Mouse (Mus musculus): ENCODE results near the gene Olfr54. TPM values are rescaled to one million over a fixed set of nuclear protein-coding genes. Genes with fewer than 3 reads are reported as not detected.
"Not testable (repeated sequence)": the region's sequence is repeated elsewhere in the genome, so short reads cannot be mapped to it uniquely, and the experiment has no call there.

Olfr54 gene
- polyA plus RNA-seq, 1 experiment from 2014 or later, result not detected

- not testable (repeated sequence) for H3K9ac ChIP-seq; ATAC-seq (ENCODE audit: low read depth); H3K4me3 ChIP-seq (replicated peaks); H3K27me3 ChIP-seq; H3K4me2 ChIP-seq; H3K36me3 ChIP-seq; H3K4me1 ChIP-seq (replicated peaks); H3K27ac ChIP-seq; DNase-seq; H3K9me3 ChIP-seq (replicated peaks)
These were observed 20.1 kb downstream of the Olfr54 start for GRCm38 (mm10) chr11:51034141-51034540.

DNA sequence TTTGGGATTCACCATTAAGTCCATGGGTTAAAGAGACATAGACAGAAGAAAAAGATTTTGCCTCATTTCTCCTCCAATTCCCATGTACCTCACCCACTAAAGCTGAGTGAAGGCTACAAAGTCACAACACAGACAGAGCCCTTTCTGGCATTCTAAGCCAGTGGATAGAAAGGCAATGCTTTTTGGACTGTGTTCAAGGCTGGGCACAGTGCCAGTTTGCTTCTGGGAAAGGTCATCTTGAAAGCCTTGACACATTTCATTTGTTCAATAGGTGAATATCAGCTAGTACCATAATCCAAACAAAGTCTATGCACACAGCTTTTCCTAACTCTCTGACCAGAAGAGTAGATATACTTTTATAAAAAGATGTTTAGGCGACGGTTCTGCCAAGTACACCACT, 21.9 kb downstream of the Olfr54 start:
- H3K4me2 ChIP-seq, result no peak overlapping the region
- H3K9ac ChIP-seq, result no peak overlapping the region
- 0 out of 2 replicates have a peak, but pooled peaks cover 3% of the 10 kb centered on the region for H3K9me3 ChIP-seq (replicated peaks)
- H3K27me3 ChIP-seq, result no peaks in the 10 kb centered on the region
- H3K4me3 ChIP-seq (replicated peaks), result no peak overlapping the region
- H3K4me1 ChIP-seq (replicated peaks), result no peaks in the 10 kb centered on the region
- 79% methylated on average over 2 of the region's 2 CpGs for WGBS (ENCODE audit: insufficient replicate concordance)
- ATAC-seq (ENCODE audit: low read depth) (no peak), DNase-seq (no peak)
- H3K27ac ChIP-seq, result no peak overlapping the region
- no peaks in the 10 kb centered on the region for H3K36me3 ChIP-seq

- H3K4me3 ChIP-seq (replicated peaks); H3K9ac ChIP-seq; H3K4me1 ChIP-seq (replicated peaks); DNase-seq; H3K36me3 ChIP-seq; H3K4me2 ChIP-seq; H3K27ac ChIP-seq; H3K9me3 ChIP-seq (replicated peaks); H3K27me3 ChIP-seq: not testable (repeated sequence)
- peak; percentile 68 for ATAC-seq (ENCODE audit: low read depth)
- WGBS (ENCODE audit: insufficient replicate concordance), result 47% methylated on average over 3 of the region's 3 CpGs
These were observed 30.7 kb downstream of the Olfr54 start for GRCm38 (mm10) chr11:51044776-51045175.

GRCm38 (mm10) chr11:51047809-51048208, 33.8 kb downstream of the Olfr54 start, which contains the start of gene Olfr1375:
TSS of gene Olfr1375 (plus strand) at chr11:51048109.
- not testable (repeated sequence) for ATAC-seq (ENCODE audit: low read depth); DNase-seq; H3K27ac ChIP-seq; H3K4me2 ChIP-seq; H3K27me3 ChIP-seq; H3K9ac ChIP-seq; H3K9me3 ChIP-seq (replicated peaks); H3K4me3 ChIP-seq (replicated peaks); H3K4me1 ChIP-seq (replicated peaks); H3K36me3 ChIP-seq
- WGBS (ENCODE audit: insufficient replicate concordance), result 64% methylated on average over 3 of the region's 3 CpGs

- H3K4me1 ChIP-seq (replicated peaks), result no peaks in the 10 kb centered on the region
- no peak overlapping the region for H3K4me3 ChIP-seq (replicated peaks)
- H3K36me3 ChIP-seq, result no peaks in the 10 kb centered on the region
- no peak overlapping the region for H3K27ac ChIP-seq
- H3K27me3 ChIP-seq, result no peaks in the 10 kb centered on the region
- no peak overlapping the region for H3K4me2 ChIP-seq
- no peak for ATAC-seq (ENCODE audit: low read depth)
- 46% methylated on average over 2 of the region's 2 CpGs for WGBS (ENCODE audit: insufficient replicate concordance)
- no peaks in the 10 kb centered on the region for H3K9me3 ChIP-seq (replicated peaks)
- H3K9ac ChIP-seq, result no peak overlapping the region
- no peak for DNase-seq
These were observed 37.6 kb downstream of the Olfr54 start for GRCm38 (mm10) chr11:51051678-51052077.

DNA sequence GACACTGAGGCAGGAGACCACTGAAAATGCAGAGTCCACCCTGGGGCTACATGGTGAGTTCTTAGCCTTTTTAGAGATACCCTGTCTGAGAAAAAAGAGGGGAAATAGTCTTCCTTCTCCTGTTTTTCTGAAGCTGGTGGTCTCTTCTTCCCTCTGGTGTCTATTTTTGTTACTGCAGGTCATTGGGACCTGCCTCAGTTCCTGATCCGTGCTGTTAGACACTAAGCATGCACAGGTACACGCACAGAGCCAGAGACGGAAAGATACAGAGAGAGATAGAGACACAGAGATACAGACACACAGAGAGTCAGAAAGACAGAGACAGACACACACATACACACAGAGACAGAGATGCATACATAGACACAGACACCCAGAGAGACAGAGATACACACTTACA, 39.2 kb downstream of the Olfr54 start:
- ATAC-seq (ENCODE audit: low read depth), result no peak

GRCm38 (mm10) chr11:51059151-51059571, 45.1 kb downstream of the Olfr54 start, which contains the start of gene Zfp354a:
TSS of gene Zfp354a (plus strand) at chr11:51059257.
- Histone ChIP-seq H3K4me2 (peak within 1 kb of the TSS; percentile 73), H3K9ac (peak within 1 kb of the TSS; percentile 68), H3K9me3 (replicated peaks) (no peaks in the 10 kb centered on the region), H3K4me1 (replicated peaks) (peaks cover 9% of the 10 kb centered on the region), H3K27me3 (no peaks in the 10 kb centered on the region), H3K36me3 (no peaks in the 10 kb centered on the region), H3K27ac (no peak within 1 kb of the TSS), H3K4me3 (replicated peaks) (peak within 1 kb of the TSS; percentile 66)
- DNase-seq (peak; percentile 34), ATAC-seq (ENCODE audit: low read depth) (peak; percentile 75)
- under 1% methylated on average over 32 of the region's 32 CpGs for WGBS (ENCODE audit: insufficient replicate concordance)

More for the DNA sequence above, 39.2 kb downstream of the Olfr54 start:
- no peak overlapping the region for H3K27ac ChIP-seq
- H3K4me1 ChIP-seq (replicated peaks), result no peaks in the 10 kb centered on the region
- no peaks in the 10 kb centered on the region for H3K36me3 ChIP-seq
- no peak overlapping the region for H3K4me3 ChIP-seq (replicated peaks)
- no peak overlapping the region for H3K4me2 ChIP-seq
- DNase-seq, result no peak
- H3K27me3 ChIP-seq, result no peaks in the 10 kb centered on the region
- H3K9ac ChIP-seq, result no peak overlapping the region
- WGBS (ENCODE audit: insufficient replicate concordance), result 38% methylated on average over 3 of the region's 3 CpGs
- no peaks in the 10 kb centered on the region for H3K9me3 ChIP-seq (replicated peaks)

DNA sequence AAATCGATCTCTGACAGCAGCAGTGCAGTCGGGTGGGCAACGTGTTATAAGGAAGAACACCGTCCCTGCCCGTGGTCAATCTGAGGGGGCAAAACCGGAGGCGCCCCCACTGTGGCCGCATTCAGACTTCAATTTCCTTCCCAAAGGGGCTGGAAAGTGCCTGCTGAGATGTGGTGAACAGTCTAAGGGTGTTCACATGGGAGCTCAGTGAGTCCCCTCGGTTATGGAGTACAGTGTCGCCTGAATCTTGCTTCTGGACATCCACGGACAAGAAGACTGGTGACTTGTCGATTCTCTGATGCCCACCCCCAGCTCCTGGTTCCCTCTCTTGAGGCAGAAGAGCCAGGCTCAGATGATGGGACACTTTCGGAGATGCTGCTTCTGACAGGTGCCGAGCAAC, 45.6 kb downstream of the Olfr54 start:
- no peak overlapping the region for H3K27ac ChIP-seq
- WGBS (ENCODE audit: insufficient replicate concordance), result 15% methylated on average over 14 of the region's 14 CpGs
- H3K9me3 ChIP-seq (replicated peaks), result no peaks in the 10 kb centered on the region
- peaks cover 9% of the 10 kb centered on the region for H3K4me1 ChIP-seq (replicated peaks)
- H3K36me3 ChIP-seq, result no peaks in the 10 kb centered on the region
- peak overlapping the region; percentile 68 for H3K9ac ChIP-seq
- peak overlapping the region; percentile 73 for H3K4me2 ChIP-seq
- no peak for DNase-seq
- H3K4me3 ChIP-seq (replicated peaks), result peak overlapping the region; percentile 66
- no peaks in the 10 kb centered on the region for H3K27me3 ChIP-seq
- no peak; the same call in 1 of the 2 replicates for ATAC-seq (ENCODE audit: low read depth)

DNA sequence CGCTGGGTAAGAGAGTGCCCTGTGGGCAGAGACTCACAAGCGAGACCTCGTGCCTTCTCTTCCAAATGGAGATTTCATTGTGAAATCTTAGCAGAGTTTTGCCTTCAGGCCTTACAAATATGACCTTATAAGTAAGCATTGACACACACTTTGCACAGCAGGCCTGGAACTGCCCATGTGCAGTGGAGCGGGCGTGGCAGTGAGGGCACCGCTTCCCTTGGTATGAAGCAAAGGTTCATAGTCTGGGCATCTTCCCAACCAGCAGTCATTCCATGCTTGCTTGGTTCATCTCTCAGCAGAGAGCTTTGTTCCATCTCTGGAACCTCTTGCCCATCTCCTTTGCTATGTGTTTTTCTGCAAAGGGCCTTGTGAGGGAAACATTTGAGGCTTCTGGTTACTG, 46.9 kb downstream of the Olfr54 start:
- WGBS (ENCODE audit: insufficient replicate concordance), result 77% methylated on average over 6 of the region's 6 CpGs
- no peak for ATAC-seq (ENCODE audit: low read depth)
- no peak for DNase-seq

DNA sequence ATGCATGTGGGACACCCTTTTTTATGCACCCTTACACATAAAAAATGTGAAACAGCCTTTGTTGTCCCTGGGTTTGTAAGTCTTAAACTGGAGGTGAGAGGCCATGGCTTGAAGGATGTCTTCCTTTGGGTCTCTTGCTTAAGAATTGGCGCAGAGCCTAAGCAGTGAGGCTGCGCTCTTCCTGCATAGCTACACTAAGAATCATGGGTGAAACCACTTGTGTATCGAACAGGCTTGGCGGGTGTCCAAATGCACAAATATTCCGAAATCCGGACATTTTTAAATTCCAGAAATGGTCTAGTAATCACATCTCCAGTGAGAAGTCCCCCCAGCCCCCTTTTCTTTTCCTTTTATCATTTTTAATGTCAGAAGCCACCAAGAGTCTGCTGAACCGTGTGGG, 49.2 kb downstream of the Olfr54 start:
- H3K9me3 ChIP-seq (replicated peaks), result no peaks in the 10 kb centered on the region
- 76% methylated on average over 7 of the region's 7 CpGs for WGBS (ENCODE audit: insufficient replicate concordance)
- H3K27ac ChIP-seq, result no peak overlapping the region
- DNase-seq, result no peak
- H3K27me3 ChIP-seq, result no peaks in the 10 kb centered on the region
- peaks cover 9% of the 10 kb centered on the region for H3K4me1 ChIP-seq (replicated peaks)
- H3K4me3 ChIP-seq (replicated peaks), result no peak overlapping the region
- H3K4me2 ChIP-seq, result no peak overlapping the region
- peaks cover under 1% of the 10 kb centered on the region; the same call in 1 of the 2 replicates for H3K36me3 ChIP-seq
- no peak overlapping the region for H3K9ac ChIP-seq
- ATAC-seq (ENCODE audit: low read depth), result no peak

More for the DNA sequence above, 46.9 kb downstream of the Olfr54 start:
- Histone ChIP-seq H3K27ac (no peak overlapping the region), H3K36me3 (no peaks in the 10 kb centered on the region), H3K4me2 (no peak overlapping the region), H3K9me3 (replicated peaks) (no peaks in the 10 kb centered on the region), H3K4me3 (replicated peaks) (no peak overlapping the region), H3K27me3 (no peaks in the 10 kb centered on the region), H3K9ac (no peak overlapping the region), H3K4me1 (replicated peaks) (peaks cover 9% of the 10 kb centered on the region)

GRCm38 (mm10) chr11:51063841-51064240, 49.8 kb downstream of the Olfr54 start:
- no peaks in the 10 kb centered on the region for H3K9me3 ChIP-seq (replicated peaks)
- H3K27me3 ChIP-seq, result no peaks in the 10 kb centered on the region
- WGBS (ENCODE audit: insufficient replicate concordance), result 75% methylated on average over 8 of the region's 8 CpGs
- DNase-seq (no peak), ATAC-seq (ENCODE audit: low read depth) (no peak)
- peaks cover 6% of the 10 kb centered on the region; the same call in 1 of the 2 replicates for H3K36me3 ChIP-seq
- no peak overlapping the region for H3K4me2 ChIP-seq
- no peak overlapping the region for H3K9ac ChIP-seq
- no peak overlapping the region for H3K27ac ChIP-seq
- peaks cover 9% of the 10 kb centered on the region for H3K4me1 ChIP-seq (replicated peaks)
- no peak overlapping the region for H3K4me3 ChIP-seq (replicated peaks)

Data from liver, embryonic 13.5 days (tissue).